Mouse (Mus musculus) midbrain, embryonic 16.5 days (tissue): ENCODE results near the gene Mfap1b. TPM values are rescaled to one million over a fixed set of nuclear protein-coding genes. Genes with fewer than 3 reads are reported as not detected.

Experiments
- ATAC-seq: fragments of 200-750 bp; cut with Nextera tagmentation; 2 replicates; pipeline ENCODE4 v1.8.0; 2017; ENCODE audit warnings: moderate TSS enrichment
- H3K27ac ChIP-seq: fragments of 300-500 bp; sonication (generic); 2 replicates; pipeline ENCODE4 v1.5.1; 2014; ENCODE audit warnings: mild to moderate bottlenecking, low read length, mixed read lengths
- H3K27me3 ChIP-seq: fragments of 300-500 bp; sonication (generic); 2 replicates; pipeline ENCODE4 v1.6.1; 2014; ENCODE audit warnings: low read depth, low read length, mixed read lengths; ENCODE audit not compliant: control insufficient read depth, insufficient read depth
- H3K36me3 ChIP-seq: fragments of 300-500 bp; sonication (generic); 2 replicates; pipeline ENCODE4 v1.6.1; 2014; ENCODE audit warnings: mild to moderate bottlenecking, low read length, moderate library complexity, mixed read lengths; ENCODE audit not compliant: control insufficient read depth, insufficient read depth
- H3K4me1 ChIP-seq: fragments of 300-500 bp; sonication (generic); 2 replicates; pipeline ENCODE4 v1.6.1; 2014; ENCODE audit warnings: mild to moderate bottlenecking, low read length, mixed read lengths; ENCODE audit not compliant: control insufficient read depth, insufficient read depth
- H3K4me2 ChIP-seq: fragments of 300-500 bp; sonication (generic); 2 replicates; pipeline ENCODE4 v1.6.1; 2014; ENCODE audit warnings: mild to moderate bottlenecking, low read length, mixed read lengths
- H3K4me3 ChIP-seq: fragments of 300-500 bp; sonication (generic); 2 replicates; pipeline ENCODE4 v1.5.1; 2014; ENCODE audit warnings: low read depth, mild to moderate bottlenecking, low read length, moderate library complexity, mixed read lengths
- H3K9ac ChIP-seq: fragments of 300-500 bp; sonication (generic); 2 replicates; pipeline ENCODE4 v1.6.1; 2014; ENCODE audit warnings: low read depth, low read length, mixed read lengths
- H3K9me3 ChIP-seq: fragments of 300-500 bp; sonication (generic); replicated peaks from 2 replicates; pipeline ENCODE4 v1.6.1; 2014; ENCODE audit warnings: mild to moderate bottlenecking, low read length, mixed read lengths; ENCODE audit not compliant: control insufficient read depth, poor library complexity, severe bottlenecking
- WGBS: fragments of 180-500 bp; shearing (Covaris S2); extraction: QIAGEN DNeasy Blood & Tissue Kit; methylation state at CpG from one replicate; pipeline ENCODE4 v1.1.7; 2014; 5-methylcytosine and 5-hydroxymethylcytosine counted together
- polyA plus RNA-seq: library from polyadenylated mRNA; unstranded; fragments of >200 nt; fragmentation: Nextera tagmentation; extraction: Ambion mirVana; gene quantifications from 2 replicates; pipeline ENCODE4 v1.2.1, GENCODE M21; 2015

Mfap1b gene
- polyA plus RNA-seq, 1 experiment from 2014 or later = 75.4 TPM

GRCm38 (mm10) chr2:121453917-121454316 is 19.9 kb downstream of the Mfap1b start:
- Histone ChIP-seq H3K4me3 (no peak overlapping the region), H3K27me3 (no peaks in the 10 kb centered on the region), H3K4me2 (no peak overlapping the region), H3K36me3 (no peaks in the 10 kb centered on the region; the same call in 1 of the 2 replicates), H3K9me3 (no peaks in the 10 kb centered on the region), H3K4me1 (peaks cover 27% of the 10 kb centered on the region), H3K9ac (no peak overlapping the region), H3K27ac (no peak overlapping the region)
- WGBS = 89% methylated on average over 6 of the region's 6 CpGs
- no peak for ATAC-seq

GRCm38 (mm10) chr2:121452990-121453389 is 20.9 kb downstream of the Mfap1b start, which contains the start of gene Hypk:
Gene Hypk (plus strand): TSS chr2:121453290.
- H3K27ac ChIP-seq = no peak within 1 kb of the TSS
- H3K36me3 ChIP-seq = no peaks in the 10 kb centered on the region
- H3K9ac ChIP-seq = no peak within 1 kb of the TSS
- no peaks in the 10 kb centered on the region for H3K27me3 ChIP-seq
- H3K4me2 ChIP-seq = no peak within 1 kb of the TSS
- H3K9me3 ChIP-seq = no peaks in the 10 kb centered on the region
- peaks cover 32% of the 10 kb centered on the region for H3K4me1 ChIP-seq
- 87% methylated on average over 4 of the region's 4 CpGs for WGBS
- ATAC-seq = no peak
- no peak within 1 kb of the TSS for H3K4me3 ChIP-seq

DNA sequence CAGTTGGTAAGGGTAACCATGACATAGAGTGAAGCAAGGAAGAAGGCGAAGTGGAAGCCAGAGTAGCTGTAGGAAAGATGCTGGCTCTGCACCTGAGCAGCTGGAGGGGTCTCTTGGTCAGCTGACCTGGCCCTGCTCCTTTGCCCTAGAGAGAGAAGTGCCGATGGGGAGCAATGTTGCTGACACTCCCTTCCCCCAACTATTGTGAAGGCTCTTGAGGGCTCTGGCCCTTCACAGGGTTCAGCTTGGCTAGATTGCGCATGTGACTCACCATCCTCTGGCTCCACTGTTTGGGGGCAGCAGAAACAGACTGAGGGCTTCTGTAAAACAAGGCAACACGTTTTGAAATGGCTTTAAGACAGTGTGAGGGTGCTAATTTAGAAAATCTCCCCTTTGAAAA is 21.5 kb downstream of the Mfap1b start:
- Histone ChIP-seq H3K9ac (no peak overlapping the region), H3K27ac (no peak overlapping the region), H3K9me3 (no peaks in the 10 kb centered on the region), H3K4me3 (no peak overlapping the region), H3K4me1 (peaks cover 29% of the 10 kb centered on the region), H3K4me2 (no peak overlapping the region), H3K27me3 (no peaks in the 10 kb centered on the region), H3K36me3 (no peaks in the 10 kb centered on the region)
- 83% methylated on average over 4 of the region's 4 CpGs for WGBS
- no peak for ATAC-seq

DNA sequence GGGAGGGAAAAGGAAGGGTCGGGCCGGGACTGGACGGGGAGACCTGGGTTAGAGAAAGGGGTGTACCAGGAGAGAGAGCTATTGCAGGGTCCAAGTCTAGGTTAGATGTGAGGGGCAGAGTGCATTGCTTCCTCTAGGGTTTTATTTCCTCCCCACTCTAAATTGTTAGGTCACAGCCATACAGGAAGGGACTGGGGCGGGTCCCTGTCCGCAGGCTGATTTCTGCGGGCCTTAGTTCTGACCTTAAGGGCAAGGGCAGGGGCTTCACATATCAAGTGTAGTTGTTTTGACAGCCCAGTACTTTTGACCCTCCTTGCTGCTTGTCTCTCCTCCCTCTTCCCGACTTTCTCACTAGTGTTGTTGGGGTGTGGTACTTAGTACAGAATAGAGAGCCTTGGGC is 23.8 kb downstream of the Mfap1b start:
- H3K4me3 ChIP-seq = peak overlapping the region; percentile 95
- H3K4me2 ChIP-seq = peak overlapping the region; percentile 97
- no peaks in the 10 kb centered on the region for H3K36me3 ChIP-seq
- no peaks in the 10 kb centered on the region for H3K27me3 ChIP-seq
- H3K9ac ChIP-seq = peak overlapping the region; percentile 89
- H3K27ac ChIP-seq = peak overlapping the region; percentile 93
- peaks cover 22% of the 10 kb centered on the region for H3K4me1 ChIP-seq
- H3K9me3 ChIP-seq = no peaks in the 10 kb centered on the region
- WGBS = 5% methylated on average over 7 of the region's 7 CpGs
- ATAC-seq = peak; percentile 15; the same call in 1 of the 2 replicates

GRCm38 (mm10) chr2:121449545-121450011 is 24.3 kb downstream of the Mfap1b start:
- Histone ChIP-seq H3K4me3 (peak overlapping the region; percentile 95), H3K4me2 (peak overlapping the region; percentile 97), H3K27me3 (no peaks in the 10 kb centered on the region), H3K36me3 (no peaks in the 10 kb centered on the region), H3K27ac (peak overlapping the region; percentile 93), H3K9me3 (no peaks in the 10 kb centered on the region), H3K9ac (peak overlapping the region; percentile 89), H3K4me1 (peaks cover 22% of the 10 kb centered on the region)
- 0% methylated on average over 53 of the region's 54 CpGs for WGBS
- peak; percentile 83 for ATAC-seq

DNA sequence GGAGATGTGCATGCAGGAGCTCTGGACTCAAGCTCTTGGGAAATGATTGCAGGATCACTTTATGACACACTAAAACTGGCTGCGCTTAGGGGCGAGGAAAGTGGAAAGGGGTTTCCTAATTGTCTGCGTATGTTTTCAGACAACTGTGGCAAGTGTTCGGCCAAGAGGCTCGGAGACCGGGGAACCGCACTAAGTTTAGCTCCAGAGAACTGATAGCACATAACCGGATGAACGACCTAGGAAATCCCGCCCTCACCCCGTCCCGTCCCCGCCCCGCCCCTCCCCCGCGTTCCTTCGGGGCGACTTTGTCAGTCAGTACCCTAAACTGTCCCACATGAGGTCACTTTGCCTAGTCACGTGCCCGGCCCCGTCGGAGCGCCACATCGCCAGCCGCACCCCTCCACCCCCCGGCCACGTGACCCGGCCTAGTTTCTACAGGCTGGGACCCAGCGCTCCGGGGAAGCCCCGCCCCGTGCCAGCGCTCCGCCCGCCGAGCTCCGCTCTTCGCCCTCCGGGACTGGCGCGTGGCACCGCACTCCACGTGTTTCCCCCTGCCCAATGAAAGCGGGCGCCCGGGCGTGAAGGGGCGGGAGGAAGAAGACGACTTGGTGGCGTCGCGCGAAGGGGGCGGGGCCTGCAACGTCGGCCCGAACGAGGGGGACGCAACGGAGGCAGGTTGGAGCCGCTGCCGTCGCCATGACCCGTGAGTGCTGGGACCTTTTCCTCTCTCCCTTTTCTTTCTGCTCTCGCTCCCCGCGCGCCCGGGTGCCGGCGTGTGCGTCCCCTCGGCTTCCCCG is 24.9 kb downstream of the Mfap1b start, which contains the start of gene Serf2:
Serf2 (plus strand) TSS at position 457 of the 797 bp plus-strand sequence.
- H3K4me3 ChIP-seq = peak within 1 kb of the TSS; percentile 95
- peaks cover 22% of the 10 kb centered on the region for H3K4me1 ChIP-seq
- peak within 1 kb of the TSS; percentile 97 for H3K4me2 ChIP-seq
- WGBS = under 1% methylated on average over 61 of the region's 74 CpGs
- H3K9ac ChIP-seq = peak within 1 kb of the TSS; percentile 89
- peak; percentile 96 for ATAC-seq
- H3K27ac ChIP-seq = peak within 1 kb of the TSS; percentile 93
- H3K27me3 ChIP-seq = no peaks in the 10 kb centered on the region
- H3K9me3 ChIP-seq = no peaks in the 10 kb centered on the region
- H3K36me3 ChIP-seq = no peaks in the 10 kb centered on the region

- no peaks in the 10 kb centered on the region for H3K36me3 ChIP-seq
- ATAC-seq = no peak
- H3K27ac ChIP-seq = peak overlapping the region; percentile 75
- H3K4me1 ChIP-seq = peaks cover 22% of the 10 kb centered on the region
- no peaks in the 10 kb centered on the region for H3K27me3 ChIP-seq
- H3K4me2 ChIP-seq = peak overlapping the region; percentile 84
- no peaks in the 10 kb centered on the region for H3K9me3 ChIP-seq
- WGBS = 14% methylated on average over 9 of the region's 9 CpGs
- H3K9ac ChIP-seq = peak overlapping the region; percentile 48; the same call in 1 of the 2 replicates
- peak overlapping the region; percentile 95 for H3K4me3 ChIP-seq
These were observed 25.7 kb downstream of the Mfap1b start for GRCm38 (mm10) chr2:121448136-121448535.

- Histone ChIP-seq H3K9ac (no peak overlapping the region), H3K36me3 (no peaks in the 10 kb centered on the region), H3K9me3 (no peaks in the 10 kb centered on the region), H3K4me3 (no peak overlapping the region), H3K27me3 (peaks cover 4% of the 10 kb centered on the region; the same call in 1 of the 2 replicates), H3K27ac (no peak overlapping the region), H3K4me1 (peaks cover 28% of the 10 kb centered on the region), H3K4me2 (no peak overlapping the region)
- no peak for ATAC-seq
- 93% methylated on average over 3 of the region's 3 CpGs for WGBS
These were observed 26.9 kb downstream of the Mfap1b start for GRCm38 (mm10) chr2:121447006-121447405.

- no peak for ATAC-seq
- Histone ChIP-seq H3K4me3 (no peak overlapping the region), H3K36me3 (no peaks in the 10 kb centered on the region), H3K9ac (no peak overlapping the region), H3K4me2 (no peak overlapping the region), H3K27ac (no peak overlapping the region), H3K4me1 (peaks cover 28% of the 10 kb centered on the region), H3K27me3 (peaks cover 7% of the 10 kb centered on the region; the same call in 1 of the 2 replicates), H3K9me3 (no peaks in the 10 kb centered on the region)
- WGBS = 76% methylated on average over 4 of the region's 4 CpGs
These were observed 27.4 kb downstream of the Mfap1b start for GRCm38 (mm10) chr2:121446506-121446905.
